Mouse (Mus musculus) midbrain, embryonic 11.5 days (tissue): ENCODE measurements at regions not wholly inside any gene's neighbourhood (a gene's known extent, or its start where the extent isn't known, plus 50 kb on each side); places are given as distances from the start of the nearest gene placed in this dataset.

Experiments
- ATAC-seq: fragments of 200-750 bp; cut with Nextera tagmentation; 2 replicates; pipeline ENCODE4 v1.8.0; 2017; ENCODE audit warnings: moderate TSS enrichment, moderate library complexity; ENCODE audit not compliant: low FRiP score
- DNase-seq: peaks from one replicate; pipeline ENCODE4 v3.0.0; 2015; ENCODE audit warnings: low spot score; ENCODE audit errors: missing footprints
- H3K27ac ChIP-seq: fragments of 300-500 bp; sonication (generic); 2 replicates; pipeline ENCODE4 v1.5.1; 2014; ENCODE audit warnings: low read depth, low read length
- H3K27me3 ChIP-seq: fragments of 300-500 bp; sonication (generic); 2 replicates; pipeline ENCODE4 v1.6.1; 2014; ENCODE audit warnings: mild to moderate bottlenecking, low read length, moderate library complexity, mixed read lengths; ENCODE audit not compliant: control insufficient read depth, insufficient read depth
- H3K36me3 ChIP-seq: fragments of 300-500 bp; sonication (generic); 2 replicates; pipeline ENCODE4 v1.6.1; 2014; ENCODE audit warnings: mild to moderate bottlenecking, low read length, moderate library complexity, mixed read lengths; ENCODE audit not compliant: control insufficient read depth, insufficient read depth
- H3K4me1 ChIP-seq: fragments of 300-500 bp; sonication (generic); 2 replicates; pipeline ENCODE4 v1.6.1; 2014; ENCODE audit warnings: low read length; ENCODE audit not compliant: control insufficient read depth, insufficient read depth
- H3K4me2 ChIP-seq: fragments of 300-500 bp; sonication (generic); 2 replicates; pipeline ENCODE4 v1.6.1; 2014; ENCODE audit warnings: mild to moderate bottlenecking, moderate library complexity
- H3K4me3 ChIP-seq: fragments of 300-500 bp; sonication (generic); 2 replicates; pipeline ENCODE4 v1.5.1; 2014; ENCODE audit warnings: low read depth, low read length
- H3K9ac ChIP-seq: fragments of 300-500 bp; sonication (generic); 2 replicates; pipeline ENCODE4 v1.6.1; 2014; ENCODE audit warnings: low read length
- H3K9me3 ChIP-seq: fragments of 300-500 bp; sonication (generic); 2 replicates; pipeline ENCODE4 v1.6.1; 2016; ENCODE audit warnings: low read length; ENCODE audit not compliant: control insufficient read depth
- WGBS: fragments of 180-500 bp; shearing (Covaris S2); extraction: QIAGEN DNeasy Blood & Tissue Kit; methylation state at CpG from one replicate; pipeline ENCODE4 v1.1.7; 2014; 5-methylcytosine and 5-hydroxymethylcytosine counted together

GRCm38 (mm10) chr12:77045356-77045755, 83.4 kb upstream of the Max start:
- no peaks in the 10 kb centered on the region for H3K36me3 ChIP-seq
- no peak for ATAC-seq

GRCm38 (mm10) chr12:77042356-77042755, 80.4 kb upstream of the Max start:
- 0 out of 2 replicates have a peak, but pooled peaks cover 3% of the 10 kb centered on the region for H3K4me1 ChIP-seq
- H3K27ac ChIP-seq: no peak overlapping the region
- H3K4me3 ChIP-seq: no peak overlapping the region
- no peak for DNase-seq
- H3K9me3 ChIP-seq: no peaks in the 10 kb centered on the region
- no peak for ATAC-seq
- H3K4me2 ChIP-seq: no peak overlapping the region
- no peaks in the 10 kb centered on the region for H3K27me3 ChIP-seq
- 75% methylated on average over 3 of the region's 4 CpGs for WGBS
- no peaks in the 10 kb centered on the region for H3K36me3 ChIP-seq
- no peak overlapping the region for H3K9ac ChIP-seq

More at GRCm38 (mm10) chr12:77045356-77045755, 83.4 kb upstream of the Max start:
- 0 out of 2 replicates have a peak, but pooled peaks cover 3% of the 10 kb centered on the region for H3K4me1 ChIP-seq
- H3K9me3 ChIP-seq: no peaks in the 10 kb centered on the region
- no peak for DNase-seq
- H3K27ac ChIP-seq: no peak overlapping the region
- H3K27me3 ChIP-seq: no peaks in the 10 kb centered on the region
- 87% methylated on average over 10 of the region's 10 CpGs for WGBS
- H3K4me2 ChIP-seq: no peak overlapping the region
- H3K9ac ChIP-seq: no peak overlapping the region
- no peak overlapping the region for H3K4me3 ChIP-seq

- H3K9me3 ChIP-seq: no peaks in the 10 kb centered on the region
- no peaks in the 10 kb centered on the region for H3K27me3 ChIP-seq
- H3K4me2 ChIP-seq: no peak overlapping the region
- H3K27ac ChIP-seq: no peak overlapping the region
- WGBS: 21% methylated on average over 5 of the region's 5 CpGs
- no peak overlapping the region for H3K9ac ChIP-seq
- DNase-seq: no peak
- no peaks in the 10 kb centered on the region for H3K36me3 ChIP-seq
- ATAC-seq: no peak
- 0 out of 2 replicates have a peak, but pooled peaks cover 3% of the 10 kb centered on the region for H3K4me1 ChIP-seq
- H3K4me3 ChIP-seq: no peak overlapping the region
Observed at GRCm38 (mm10) chr12:77041141-77041540, 79.1 kb upstream of the Max start.

DNA sequence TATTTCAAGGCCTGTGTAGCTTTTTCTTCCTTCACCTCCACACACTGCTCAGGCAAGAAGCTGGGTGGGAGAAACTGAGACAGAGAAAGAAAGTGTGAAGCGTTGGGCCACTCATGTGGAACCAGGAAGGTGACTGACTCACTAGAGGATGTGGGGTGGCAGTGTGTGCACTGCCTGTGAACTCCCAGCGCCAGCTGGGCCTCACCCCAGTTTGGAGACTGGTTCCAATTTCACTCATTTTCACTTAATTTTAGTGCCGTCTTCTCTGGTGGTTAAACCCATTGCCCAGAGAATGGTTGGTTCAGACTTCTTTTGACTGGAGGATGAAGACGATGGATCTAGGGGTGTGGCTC, 77.9 kb upstream of the Max start:
- H3K4me2 ChIP-seq: no peak overlapping the region

DNA sequence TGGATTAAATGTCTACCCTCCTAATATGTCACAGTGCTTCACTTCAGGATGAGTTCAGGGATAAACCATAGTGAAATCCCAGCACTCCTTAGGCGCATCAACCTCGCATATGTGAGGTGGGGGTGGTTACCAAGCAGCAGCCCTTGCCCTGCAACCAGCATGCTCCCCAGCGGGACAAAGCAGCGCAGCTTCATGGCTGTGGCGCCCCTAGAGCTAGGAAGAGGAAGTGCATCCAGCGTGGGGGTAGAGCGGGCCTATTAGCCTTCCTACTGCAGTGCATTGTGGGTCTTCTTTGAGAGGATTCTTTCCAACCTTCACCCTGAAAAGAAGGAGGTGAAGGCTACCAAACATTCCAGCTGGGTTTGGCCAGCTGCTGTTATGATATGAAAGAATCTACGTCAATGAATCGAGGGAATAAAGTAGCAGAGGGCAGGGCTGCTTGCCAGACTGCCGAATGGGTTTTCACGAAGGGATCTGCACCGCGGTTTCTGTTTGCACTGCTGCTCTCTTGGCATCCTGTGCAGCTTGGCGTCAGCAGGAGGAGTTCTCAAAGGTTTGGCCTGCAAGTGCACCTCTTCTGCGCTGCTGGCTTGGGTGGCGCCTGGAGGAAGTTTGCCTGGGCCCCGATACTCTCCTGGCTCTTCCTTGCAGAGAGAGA, 77.4 kb upstream of the Max start:
- Histone ChIP-seq H3K4me1 (0 out of 2 replicates have a peak, but pooled peaks cover 3% of the 10 kb centered on the region), H3K36me3 (no peaks in the 10 kb centered on the region), H3K27me3 (no peaks in the 10 kb centered on the region), H3K9me3 (no peaks in the 10 kb centered on the region), H3K9ac (no peak overlapping the region), H3K27ac (no peak overlapping the region), H3K4me3 (no peak overlapping the region), H3K4me2 (no peak overlapping the region)
- 85% methylated on average over 17 of the region's 17 CpGs for WGBS
- DNase-seq (no peak), ATAC-seq (no peak)

More for the DNA sequence above, 77.9 kb upstream of the Max start:
- H3K27ac ChIP-seq: no peak overlapping the region
- no peaks in the 10 kb centered on the region for H3K27me3 ChIP-seq
- no peak for ATAC-seq
- DNase-seq: no peak
- no peak overlapping the region for H3K4me3 ChIP-seq
- WGBS: 87% methylated on average over 4 of the region's 4 CpGs
- 0 out of 2 replicates have a peak, but pooled peaks cover 3% of the 10 kb centered on the region for H3K4me1 ChIP-seq
- no peak overlapping the region for H3K9ac ChIP-seq
- no peaks in the 10 kb centered on the region for H3K36me3 ChIP-seq
- no peaks in the 10 kb centered on the region for H3K9me3 ChIP-seq

DNA sequence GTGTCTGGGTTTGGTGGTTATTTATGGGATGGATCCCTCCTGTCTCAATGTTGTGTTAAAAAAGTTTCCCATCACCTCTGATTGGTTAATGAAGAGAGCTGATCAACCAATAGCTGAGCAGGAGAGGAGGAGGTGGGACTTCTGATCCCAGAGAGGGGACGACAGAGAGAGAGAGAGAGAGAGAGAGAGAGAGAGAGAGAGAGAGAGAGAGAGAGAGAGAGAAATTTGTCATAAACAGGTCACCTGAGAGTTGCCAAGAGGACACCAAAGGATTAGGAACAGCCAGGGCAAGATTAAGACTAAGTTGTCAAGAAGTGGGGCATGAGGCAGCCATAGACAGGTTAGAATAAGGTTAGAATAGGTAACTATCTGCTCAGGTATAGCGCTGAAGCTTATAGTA, 73.7 kb upstream of the Max start:
- Histone ChIP-seq H3K36me3 (no peaks in the 10 kb centered on the region), H3K9ac (no peak overlapping the region), H3K27ac (no peak overlapping the region), H3K4me1 (0 out of 2 replicates have a peak, but pooled peaks cover under 1% of the 10 kb centered on the region), H3K4me3 (no peak overlapping the region), H3K27me3 (no peaks in the 10 kb centered on the region), H3K4me2 (no peak overlapping the region), H3K9me3 (no peaks in the 10 kb centered on the region)
- ATAC-seq (no peak), DNase-seq (no peak)
- WGBS: 44% methylated on average over 2 of the region's 2 CpGs

GRCm38 (mm10) chr12:77031448-77031847, 69.4 kb upstream of the Max start:
- Histone ChIP-seq H3K4me1 (peaks cover 3% of the 10 kb centered on the region; the same call in 1 of the 2 replicates), H3K27ac (no peak overlapping the region), H3K9ac (no peak overlapping the region), H3K9me3 (no peaks in the 10 kb centered on the region), H3K27me3 (no peaks in the 10 kb centered on the region), H3K4me2 (no peak overlapping the region), H3K4me3 (no peak overlapping the region), H3K36me3 (no peaks in the 10 kb centered on the region)
- WGBS: 59% methylated on average over 1 of the region's 1 CpGs
- no peak for ATAC-seq
- no peak for DNase-seq

DNA sequence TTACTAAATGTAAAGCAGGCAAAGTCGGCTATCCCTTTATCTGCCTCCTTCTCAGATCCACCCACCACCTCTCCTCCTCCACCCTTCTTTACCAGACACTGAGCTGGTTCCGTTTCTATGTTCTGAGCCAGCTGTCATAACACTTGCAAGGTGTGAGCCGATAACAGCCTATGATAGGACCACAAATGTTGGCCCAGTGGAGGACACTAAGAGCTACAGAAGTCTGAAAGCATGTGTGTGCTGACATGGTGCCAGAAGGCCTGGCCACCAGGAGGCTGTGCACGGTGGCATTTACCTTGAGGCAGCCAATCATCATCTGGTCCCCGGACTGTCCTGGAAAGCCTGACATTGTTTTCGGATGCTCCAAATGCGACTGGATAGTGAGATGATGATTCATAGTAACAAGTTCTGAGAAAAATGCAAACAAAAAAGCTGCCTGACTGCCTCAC, 63.5 kb upstream of the Max start:
- 81% methylated on average over 7 of the region's 7 CpGs for WGBS

DNA sequence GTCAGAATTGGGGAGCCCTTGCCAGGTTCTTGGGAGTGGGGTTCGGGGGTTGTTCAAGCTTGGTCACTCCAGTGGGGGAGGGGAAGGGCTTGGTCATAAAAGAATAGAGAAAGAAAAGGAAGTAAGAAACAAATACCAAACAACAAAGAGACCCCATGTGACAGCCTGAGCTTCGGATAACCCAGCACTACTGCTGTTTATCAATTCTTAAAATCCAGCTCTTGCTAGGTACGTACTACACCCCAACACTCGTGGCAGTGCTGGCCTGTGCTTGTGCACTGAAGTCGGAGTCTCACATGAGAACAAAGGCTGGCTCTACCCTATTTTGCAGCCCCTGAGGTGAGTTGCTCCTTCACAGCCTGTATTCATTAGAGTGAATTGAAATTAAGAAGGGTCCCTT, 60.5 kb upstream of the Max start:
- Histone ChIP-seq H3K27me3 (no peaks in the 10 kb centered on the region), H3K4me2 (no peak overlapping the region), H3K27ac (no peak overlapping the region), H3K36me3 (no peaks in the 10 kb centered on the region), H3K9me3 (no peaks in the 10 kb centered on the region), H3K9ac (no peak overlapping the region), H3K4me1 (no peaks in the 10 kb centered on the region; the same call in 1 of the 2 replicates), H3K4me3 (no peak overlapping the region)
- ATAC-seq: no peak
- no peak for DNase-seq
- 49% methylated on average over 5 of the region's 5 CpGs for WGBS

More for the DNA sequence above, 63.5 kb upstream of the Max start:
- Histone ChIP-seq H3K36me3 (no peaks in the 10 kb centered on the region), H3K9me3 (no peaks in the 10 kb centered on the region), H3K27me3 (no peaks in the 10 kb centered on the region), H3K4me3 (no peak overlapping the region), H3K9ac (no peak overlapping the region), H3K4me1 (peaks cover 3% of the 10 kb centered on the region; the same call in 1 of the 2 replicates), H3K27ac (no peak overlapping the region), H3K4me2 (no peak overlapping the region)
- DNase-seq (peak; percentile 8), ATAC-seq (no peak)
